Mouse (Mus musculus): ENCODE data around the gene Prdm11. TPM values are rescaled to one million over a fixed set of nuclear protein-coding genes. Genes with fewer than 3 reads are reported as not detected.

Gene Prdm11
- total and polyA plus RNA-seq, 3 experiments, result 0.05 to 1.8 (median 0.06) TPM

- in situ Hi-C loops (cut with MboI; ENCODE audit: low pct_ligation_motif_present, low pct_unique_long_range_greater_than_20kb, low sequenced_read_pairs), result no loop called here
- Histone ChIP-seq H3K4me1 (ENCODE audit: control insufficient read depth in 1 of 2, insufficient read depth in 2 of 2) (peaks cover 5 to 20% of the 10 kb centered on the region in 2 experiments; a peak in 3 of 4 replicates), H3K9ac (ENCODE audit: insufficient read depth, low read depth) (no peak overlapping the region), H3K79me2 (replicated peaks; ENCODE audit: control insufficient read depth, extremely low read depth, insufficient read depth, poor library complexity, severe bottlenecking) (no peaks in the 10 kb centered on the region), H3K27me3 (replicated peaks) (peaks cover 71% of the 10 kb centered on the region), H3K4me2 (ENCODE audit: insufficient read depth, low read depth, poor library complexity, severe bottlenecking) (no peak overlapping the region), H3K9me3 (replicated peaks; ENCODE audit: low read length) (no peaks in the 10 kb centered on the region), H3K27ac (ENCODE audit: insufficient read depth, low read depth) (no peak overlapping the region), H3K4me3 (replicated peaks in 1 of 3; ENCODE audit: low read depth in 2 of 3, low read length in 2 of 3, poor library complexity in 1 of 3) (no peak overlapping the region), H3K36me3 (replicated peaks in 1 of 2; ENCODE audit: control insufficient read depth in 1 of 2, insufficient read depth in 1 of 2, low read length in 1 of 2) (no peaks in the 10 kb centered on the region)
- no peak for DNase-seq (ENCODE audit: extremely low read depth)
- dilution Hi-C loops (cut with MboI; ENCODE audit: extremely low pct_ligation_motif_present, extremely low pct_unique_long_range_greater_than_20kb, low sequenced_read_pairs), result no loop called here
- no peak for TF ChIP-seq E2F4 (IDR thresholded peaks at IDR 0.05; ENCODE audit: insufficient replicate concordance, low read depth, low read length)
- TF ChIP-seq PAX5 (IDR thresholded peaks at IDR 0.05; ENCODE audit: low read length), result no peak
- TF ChIP-seq MEF2A (IDR thresholded peaks at IDR 0.05; ENCODE audit: borderline replicate concordance, low read depth, low read length), result no peak
- TF ChIP-seq NRF1 (IDR thresholded peaks at IDR 0.05; ENCODE audit: low read depth, low read length), result no peak
- no peak for TF ChIP-seq JUN (IDR thresholded peaks at IDR 0.05; ENCODE audit: insufficient read depth, low read depth, low read length)
- no peak for TF ChIP-seq MXI1 (IDR thresholded peaks at IDR 0.05; ENCODE audit: low read depth, low read length)
- no peak for TF ChIP-seq KAT2A (IDR thresholded peaks at IDR 0.05; ENCODE audit: insufficient replicate concordance, low read length)
- no peak for TF ChIP-seq TCF12 (IDR thresholded peaks at IDR 0.05; ENCODE audit: low read depth, low read length)
- TF ChIP-seq RAD21 (IDR thresholded peaks at IDR 0.05; ENCODE audit: low read depth, low read length), result no peak
- no peak for TF ChIP-seq ZKSCAN1 (IDR thresholded peaks at IDR 0.05; ENCODE audit: borderline replicate concordance, low read depth, low read length)
- no peak for TF ChIP-seq IRF4 (IDR thresholded peaks at IDR 0.05; ENCODE audit: low read depth, low read length)
- no peak for TF ChIP-seq RCOR1 (conservative IDR thresholded peaks at IDR 0.05; ENCODE audit: low read depth, low read length)
- TF ChIP-seq MYC (IDR thresholded peaks at IDR 0.05; ENCODE audit: low read depth, low read length), result no peak
- TF ChIP-seq MAX (IDR thresholded peaks at IDR 0.05; ENCODE audit: low read length), result no peak
- no peak for TF ChIP-seq TBP (conservative IDR thresholded peaks at IDR 0.05; ENCODE audit: low read depth, low read length)
Observed at GRCm38 (mm10) chr2:92949518-92949917, 96.4 kb downstream of the Prdm11 start.

GRCm38 (mm10) chr2:92948699-92949300 lies 97.2 kb downstream of the Prdm11 start:
- no peak overlapping the region for H3K27ac ChIP-seq (ENCODE audit: insufficient read depth, low read depth)
- H3K4me1 ChIP-seq (ENCODE audit: control insufficient read depth in 1 of 2, insufficient read depth in 2 of 2), result peaks cover 5 to 20% of the 10 kb centered on the region in 2 experiments; a peak in 3 of 4 replicates
- in situ Hi-C loops (cut with MboI; ENCODE audit: low pct_ligation_motif_present, low pct_unique_long_range_greater_than_20kb, low sequenced_read_pairs) (no loop called here), dilution Hi-C loops (cut with MboI; ENCODE audit: extremely low pct_ligation_motif_present, extremely low pct_unique_long_range_greater_than_20kb, low sequenced_read_pairs) (no loop called here)
- H3K9ac ChIP-seq (ENCODE audit: insufficient read depth, low read depth), result no peak overlapping the region
- no peak overlapping the region for H3K4me3 ChIP-seq (replicated peaks in 1 of 3; ENCODE audit: low read depth in 2 of 3, low read length in 2 of 3, poor library complexity in 1 of 3)
- H3K9me3 ChIP-seq (replicated peaks; ENCODE audit: low read length), result no peaks in the 10 kb centered on the region
- H3K79me2 ChIP-seq (replicated peaks; ENCODE audit: control insufficient read depth, extremely low read depth, insufficient read depth, poor library complexity, severe bottlenecking), result no peaks in the 10 kb centered on the region
- TF ChIP-seq ZNF384 (IDR thresholded peaks at IDR 0.05; ENCODE audit: low read depth, low read length) (no peak), TCF12 (IDR thresholded peaks at IDR 0.05; ENCODE audit: low read depth, low read length) (no peak)
- H3K36me3 ChIP-seq (replicated peaks in 1 of 2; ENCODE audit: control insufficient read depth in 1 of 2, insufficient read depth in 1 of 2, low read length in 1 of 2), result no peaks in the 10 kb centered on the region
- peaks cover 77% of the 10 kb centered on the region for H3K27me3 ChIP-seq (replicated peaks)
- no peak overlapping the region for H3K4me2 ChIP-seq (ENCODE audit: insufficient read depth, low read depth, poor library complexity, severe bottlenecking)
- DNase-seq (ENCODE audit: extremely low read depth), result no peak

Data from CH12.LX (cell line).